Mouse (Mus musculus): ENCODE measurements around the gene Clrn2. TPM values are rescaled to one million over a fixed set of nuclear protein-coding genes. Genes with fewer than 3 reads are reported as not detected.
A peak's percentile ranks its signal among the peaks of the same experiment; 100 is the strongest.

Clrn2 gene
- polyA plus RNA-seq, 1 experiment from 2014 or later = not detected

- Histone ChIP-seq H3K4me2 (ENCODE audit: low read length) (peak overlapping the region; percentile 98), H3K4me1 (ENCODE audit: control insufficient read depth, insufficient read depth, low read length) (peaks cover 11% of the 10 kb centered on the region), H3K9me3 (ENCODE audit: control insufficient read depth, low read length) (no peaks in the 10 kb centered on the region), H3K27me3 (ENCODE audit: control insufficient read depth, insufficient read depth, low read length) (no peaks in the 10 kb centered on the region), H3K36me3 (ENCODE audit: control insufficient read depth, insufficient read depth, low read length) (no peaks in the 10 kb centered on the region; the same call in 1 of the 2 replicates), H3K9ac (replicated peaks; ENCODE audit: low read length) (peak overlapping the region; percentile 51; the same call in 1 of the 2 replicates), H3K27ac (replicated peaks; ENCODE audit: low read depth, low read length) (no peak overlapping the region), H3K4me3 (replicated peaks; ENCODE audit: low read depth, low read length) (no peak overlapping the region)
- ATAC-seq (ENCODE audit: low FRiP score, low TSS enrichment) = no peak
- 24% methylated on average over 5 of the region's 5 CpGs for WGBS
- DNase-seq = peak; percentile 15
Observed at GRCm38 (mm10) chr5:45448676-45449075, 4.9 kb upstream of the Clrn2 start.

GRCm38 (mm10) chr5:45449206-45449605 lies 4.3 kb upstream of the Clrn2 start:
- Histone ChIP-seq H3K27ac (replicated peaks; ENCODE audit: low read depth, low read length) (no peak overlapping the region), H3K4me3 (replicated peaks; ENCODE audit: low read depth, low read length) (peak overlapping the region; percentile 57), H3K4me2 (ENCODE audit: low read length) (peak overlapping the region; percentile 98), H3K9ac (replicated peaks; ENCODE audit: low read length) (peak overlapping the region; percentile 51), H3K4me1 (ENCODE audit: control insufficient read depth, insufficient read depth, low read length) (peaks cover 11% of the 10 kb centered on the region), H3K27me3 (ENCODE audit: control insufficient read depth, insufficient read depth, low read length) (no peaks in the 10 kb centered on the region), H3K36me3 (ENCODE audit: control insufficient read depth, insufficient read depth, low read length) (no peaks in the 10 kb centered on the region; the same call in 1 of the 2 replicates), H3K9me3 (ENCODE audit: control insufficient read depth, low read length) (no peaks in the 10 kb centered on the region)
- WGBS = 6% methylated on average over 8 of the region's 8 CpGs
- DNase-seq (peak; percentile 42), ATAC-seq (ENCODE audit: low FRiP score, low TSS enrichment) (no peak)

- WGBS = under 1% methylated on average over 70 of the region's 70 CpGs
- no peaks in the 10 kb centered on the region for H3K27me3 ChIP-seq (ENCODE audit: control insufficient read depth, insufficient read depth, low read length)
- peak; percentile 99 for ATAC-seq (ENCODE audit: low FRiP score, low TSS enrichment)
Observed at GRCm38 (mm10) chr5:45449831-45450716, 3.5 kb upstream of the Clrn2 start, which contains the start of gene Qdpr. Qdpr (minus strand) TSS chr5:45450236.

GRCm38 (mm10) chr5:45454456-45454855 lies 905 bp downstream of the Clrn2 start:
- H3K4me3 ChIP-seq (replicated peaks; ENCODE audit: low read depth, low read length) = no peak overlapping the region
- 49% methylated on average over 9 of the region's 9 CpGs for WGBS

More at GRCm38 (mm10) chr5:45449831-45450716, 3.5 kb upstream of the Clrn2 start, which contains the start of gene Qdpr:
- H3K36me3 ChIP-seq (ENCODE audit: control insufficient read depth, insufficient read depth, low read length) = no peaks in the 10 kb centered on the region
- H3K4me1 ChIP-seq (ENCODE audit: control insufficient read depth, insufficient read depth, low read length) = peaks cover 11% of the 10 kb centered on the region
- H3K4me3 ChIP-seq (replicated peaks; ENCODE audit: low read depth, low read length) = peak within 1 kb of the TSS; percentile 57
- peak within 1 kb of the TSS; percentile 98 for H3K4me2 ChIP-seq (ENCODE audit: low read length)
- peak within 1 kb of the TSS; percentile 65 for H3K27ac ChIP-seq (replicated peaks; ENCODE audit: low read depth, low read length)
- peak; percentile 99 for DNase-seq
- H3K9me3 ChIP-seq (ENCODE audit: control insufficient read depth, low read length) = no peaks in the 10 kb centered on the region
- H3K9ac ChIP-seq (replicated peaks; ENCODE audit: low read length) = peak within 1 kb of the TSS; percentile 51

GRCm38 (mm10) chr5:45472880-45473450 lies 19.4 kb downstream of the Clrn2 start:
- ATAC-seq (ENCODE audit: low FRiP score, low TSS enrichment) (no peak), DNase-seq (no peak)
- H3K27ac ChIP-seq (replicated peaks; ENCODE audit: low read depth, low read length) = no peak overlapping the region
- no peak overlapping the region for H3K4me2 ChIP-seq (ENCODE audit: low read length)
- H3K36me3 ChIP-seq (ENCODE audit: control insufficient read depth, insufficient read depth, low read length) = no peaks in the 10 kb centered on the region
- H3K4me1 ChIP-seq (ENCODE audit: control insufficient read depth, insufficient read depth, low read length) = no peaks in the 10 kb centered on the region
- no peaks in the 10 kb centered on the region for H3K27me3 ChIP-seq (ENCODE audit: control insufficient read depth, insufficient read depth, low read length)
- no peaks in the 10 kb centered on the region for H3K9me3 ChIP-seq (ENCODE audit: control insufficient read depth, low read length)
- WGBS = 57% methylated on average over 7 of the region's 7 CpGs
- H3K9ac ChIP-seq (replicated peaks; ENCODE audit: low read length) = no peak overlapping the region
- no peak overlapping the region for H3K4me3 ChIP-seq (replicated peaks; ENCODE audit: low read depth, low read length)

More at GRCm38 (mm10) chr5:45454456-45454855, 905 bp downstream of the Clrn2 start:
- Histone ChIP-seq H3K36me3 (ENCODE audit: control insufficient read depth, insufficient read depth, low read length) (no peaks in the 10 kb centered on the region), H3K9me3 (ENCODE audit: control insufficient read depth, low read length) (no peaks in the 10 kb centered on the region), H3K27ac (replicated peaks; ENCODE audit: low read depth, low read length) (no peak overlapping the region), H3K9ac (replicated peaks; ENCODE audit: low read length) (no peak overlapping the region), H3K4me1 (ENCODE audit: control insufficient read depth, insufficient read depth, low read length) (peaks cover 1% of the 10 kb centered on the region), H3K27me3 (ENCODE audit: control insufficient read depth, insufficient read depth, low read length) (no peaks in the 10 kb centered on the region), H3K4me2 (ENCODE audit: low read length) (no peak overlapping the region)
- ATAC-seq (ENCODE audit: low FRiP score, low TSS enrichment) (no peak), DNase-seq (no peak)

- 94% methylated on average over 1 of the region's 1 CpGs for WGBS
- DNase-seq (no peak), ATAC-seq (ENCODE audit: low FRiP score, low TSS enrichment) (no peak)
- no peaks in the 10 kb centered on the region for H3K27me3 ChIP-seq (ENCODE audit: control insufficient read depth, insufficient read depth, low read length)
- no peaks in the 10 kb centered on the region for H3K4me1 ChIP-seq (ENCODE audit: control insufficient read depth, insufficient read depth, low read length)
- no peak overlapping the region for H3K4me2 ChIP-seq (ENCODE audit: low read length)
- no peaks in the 10 kb centered on the region for H3K36me3 ChIP-seq (ENCODE audit: control insufficient read depth, insufficient read depth, low read length)
- no peak overlapping the region for H3K27ac ChIP-seq (replicated peaks; ENCODE audit: low read depth, low read length)
- H3K9ac ChIP-seq (replicated peaks; ENCODE audit: low read length) = no peak overlapping the region
- no peak overlapping the region for H3K4me3 ChIP-seq (replicated peaks; ENCODE audit: low read depth, low read length)
- H3K9me3 ChIP-seq (ENCODE audit: control insufficient read depth, low read length) = no peaks in the 10 kb centered on the region
Observed at GRCm38 (mm10) chr5:45473521-45473920, 20.0 kb downstream of the Clrn2 start.

GRCm38 (mm10) chr5:45474215-45474614 lies 20.7 kb downstream of the Clrn2 start:
- Histone ChIP-seq H3K9ac (replicated peaks; ENCODE audit: low read length) (no peak overlapping the region), H3K36me3 (ENCODE audit: control insufficient read depth, insufficient read depth, low read length) (no peaks in the 10 kb centered on the region), H3K9me3 (ENCODE audit: control insufficient read depth, low read length) (no peaks in the 10 kb centered on the region), H3K27me3 (ENCODE audit: control insufficient read depth, insufficient read depth, low read length) (no peaks in the 10 kb centered on the region), H3K4me3 (replicated peaks; ENCODE audit: low read depth, low read length) (no peak overlapping the region), H3K4me2 (ENCODE audit: low read length) (no peak overlapping the region), H3K4me1 (ENCODE audit: control insufficient read depth, insufficient read depth, low read length) (no peaks in the 10 kb centered on the region), H3K27ac (replicated peaks; ENCODE audit: low read depth, low read length) (no peak overlapping the region)
- DNase-seq (peak; percentile 93), ATAC-seq (ENCODE audit: low FRiP score, low TSS enrichment) (no peak)
- WGBS = 28% methylated on average over 6 of the region's 6 CpGs

- Histone ChIP-seq H3K4me1 (ENCODE audit: control insufficient read depth, insufficient read depth, low read length) (no peaks in the 10 kb centered on the region), H3K27me3 (ENCODE audit: control insufficient read depth, insufficient read depth, low read length) (no peaks in the 10 kb centered on the region), H3K9ac (replicated peaks; ENCODE audit: low read length) (no peak overlapping the region), H3K4me2 (ENCODE audit: low read length) (no peak overlapping the region), H3K4me3 (replicated peaks; ENCODE audit: low read depth, low read length) (no peak overlapping the region), H3K27ac (replicated peaks; ENCODE audit: low read depth, low read length) (no peak overlapping the region), H3K9me3 (ENCODE audit: control insufficient read depth, low read length) (no peaks in the 10 kb centered on the region), H3K36me3 (ENCODE audit: control insufficient read depth, insufficient read depth, low read length) (no peaks in the 10 kb centered on the region)
- ATAC-seq (ENCODE audit: low FRiP score, low TSS enrichment) (no peak), DNase-seq (no peak)
- 76% methylated on average over 3 of the region's 4 CpGs for WGBS
Observed at GRCm38 (mm10) chr5:45474758-45475157, 21.2 kb downstream of the Clrn2 start.
